Mouse (Mus musculus) gastrocnemius, adult 2 months (tissue): Measurements from ENCODE around the gene Dmtf1. TPM values are rescaled to one million over a fixed set of nuclear protein-coding genes. Genes with fewer than 3 reads are reported as not detected.
"Not testable (repeated sequence)": the region's sequence is repeated elsewhere in the genome, so short reads cannot be mapped to it uniquely, and the experiment has no call there.

Source experiments
- DNase-seq: peaks from one replicate; pipeline ENCODE4 v3.0.0; 2022
- H3K27ac ChIP-seq: fragments of 200-600 bp; 2 replicates; pipeline ENCODE4 v1.8.1; 2022; ENCODE audit warnings: mild to moderate bottlenecking
- H3K4me3 ChIP-seq: fragments of 200-600 bp; 2 replicates; pipeline ENCODE4 v1.8.1; 2022; ENCODE audit warnings: mild to moderate bottlenecking, moderate library complexity
- CTCF ChIP-seq: fragments of 200-600 bp; IDR thresholded peaks from 2 replicates; pipeline ENCODE4 v1.8.1; 2022; ENCODE audit warnings: antibody characterized with exemption, mild to moderate bottlenecking, moderate library complexity
- intact Hi-C: fragments of 180-260 bp; cut with DNase I; formaldehyde crosslinking; loops from one replicate; pipeline ENCODE4 v1.15.1; 2025
- long read RNA-seq, 2 experiments: library from polyadenylated mRNA; stranded (forward); transcript quantifications; one replicate each; pipeline ENCODE4 v2.0.0; 2021
- total RNA-seq, 2 experiments: library from RNA; stranded (reverse); gene quantifications; 2 replicates each; pipeline ENCODE4 v1.2.3; 2021

The Dmtf1 gene
- total RNA-seq, result 1 to 10 TPM; 9.5 to 10.0 TPM
- long read RNA-seq, experiment 1, partial matches to known transcripts, result 0 of 9 reads
- long read RNA-seq, experiment 1, other reads (novel, unspliced or antisense), result 3 of 9 reads
- long read RNA-seq, experiment 2, partial matches to known transcripts, result 0 of 7 reads
- long read RNA-seq, experiment 2, other reads (novel, unspliced or antisense), result 3 of 7 reads

DNA sequence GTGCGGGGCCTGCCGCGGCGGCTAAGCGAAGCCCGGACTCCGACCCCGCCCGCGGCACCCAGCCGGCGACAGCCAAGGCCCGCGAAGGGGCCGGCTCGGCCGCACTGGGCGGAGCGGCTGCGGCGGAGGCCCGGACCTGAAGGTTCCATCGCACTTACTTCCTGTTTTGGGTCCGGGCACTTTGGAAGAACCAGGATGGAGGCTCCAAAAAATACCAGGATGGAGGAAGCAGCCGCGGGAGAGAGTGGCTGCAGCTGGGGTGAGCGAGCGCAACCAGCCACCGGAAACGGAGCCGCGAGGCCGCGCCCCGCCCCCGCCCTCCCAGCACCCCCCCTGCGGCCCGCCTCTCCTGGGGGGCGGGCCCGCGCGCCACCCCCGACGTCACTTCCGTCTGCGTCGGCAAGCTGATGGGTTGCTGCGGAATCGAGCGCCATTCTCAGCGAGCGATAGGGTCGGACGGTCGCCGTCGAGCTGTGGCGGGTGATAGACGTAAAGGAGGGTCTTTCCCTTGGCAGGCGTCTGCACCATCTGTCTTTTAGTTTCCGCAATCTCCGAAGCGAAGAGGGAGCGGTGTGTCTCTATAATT lies at the start of gene Dmtf1:
Dmtf1 (minus strand) TSS at position 321 of the 586 bp plus-strand sequence.
- no peak for TF ChIP-seq CTCF
- DNase-seq, result peak; percentile 92
- peak within 1 kb of the TSS; percentile 99 for H3K4me3 ChIP-seq
- intact Hi-C loops, result loop anchor here (5.0 kb wide), 2 partner anchors 164 to 739 kb away; partner anchors contain the start of genes Crot, Dbf4 and Slc25a40
- H3K27ac ChIP-seq, result peak within 1 kb of the TSS; percentile 97

GRCm38 (mm10) chr5:9186467-9186866 lies 24.9 kb upstream of the Dmtf1 start:
- Histone ChIP-seq H3K4me3 (no peak overlapping the region), H3K27ac (no peak overlapping the region)
- no peak for TF ChIP-seq CTCF
- DNase-seq, result no peak
- intact Hi-C loops, result no loop called here

GRCm38 (mm10) chr5:9173295-9173694 lies 11.7 kb upstream of the Dmtf1 start:
- Histone ChIP-seq H3K4me3 (no peak overlapping the region), H3K27ac (no peak overlapping the region)
- intact Hi-C loops, result no loop called here
- TF ChIP-seq CTCF, result no peak
- no peak for DNase-seq

DNA sequence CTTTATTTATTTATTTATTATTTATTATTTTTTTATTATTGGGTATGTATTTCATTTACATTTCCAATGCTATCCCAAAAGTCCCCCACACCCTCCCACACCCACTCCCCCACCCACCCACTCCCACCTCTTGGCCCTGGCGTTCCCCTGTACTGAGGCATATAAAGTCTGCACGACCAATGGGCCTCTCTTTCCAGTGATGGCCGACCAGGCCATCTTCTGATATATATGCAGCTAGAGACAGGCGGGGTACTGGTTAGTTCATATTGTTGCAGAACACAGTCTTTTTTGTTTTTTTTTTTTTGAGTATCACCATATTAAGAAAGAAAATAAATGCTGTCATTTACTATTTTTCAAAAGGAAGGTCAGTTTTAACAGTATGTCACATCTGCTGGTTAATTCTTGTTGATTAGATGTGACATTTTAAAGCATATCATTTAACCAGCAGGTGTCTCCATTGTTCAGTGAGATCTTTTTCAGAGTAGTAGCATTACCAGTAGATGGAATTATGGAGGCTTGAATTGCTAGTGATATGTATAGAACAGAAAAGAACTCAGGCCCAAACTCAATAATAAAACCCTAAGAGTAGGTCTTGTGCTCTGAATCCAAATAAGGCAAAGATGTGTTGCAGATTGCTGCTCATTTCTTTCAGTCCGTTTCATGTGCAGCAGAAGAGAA lies 7.9 kb upstream of the Dmtf1 start:
- H3K27ac ChIP-seq, intact Hi-C loops, DNase-seq, H3K4me3 ChIP-seq: not testable (repeated sequence)
- TF ChIP-seq CTCF, result peak; percentile 43

GRCm38 (mm10) chr5:9166366-9166765 lies 4.8 kb upstream of the Dmtf1 start:
- DNase-seq, result no peak
- Histone ChIP-seq H3K4me3 (no peak overlapping the region), H3K27ac (no peak overlapping the region)
- TF ChIP-seq CTCF, result no peak
- intact Hi-C loops, result no loop called here

DNA sequence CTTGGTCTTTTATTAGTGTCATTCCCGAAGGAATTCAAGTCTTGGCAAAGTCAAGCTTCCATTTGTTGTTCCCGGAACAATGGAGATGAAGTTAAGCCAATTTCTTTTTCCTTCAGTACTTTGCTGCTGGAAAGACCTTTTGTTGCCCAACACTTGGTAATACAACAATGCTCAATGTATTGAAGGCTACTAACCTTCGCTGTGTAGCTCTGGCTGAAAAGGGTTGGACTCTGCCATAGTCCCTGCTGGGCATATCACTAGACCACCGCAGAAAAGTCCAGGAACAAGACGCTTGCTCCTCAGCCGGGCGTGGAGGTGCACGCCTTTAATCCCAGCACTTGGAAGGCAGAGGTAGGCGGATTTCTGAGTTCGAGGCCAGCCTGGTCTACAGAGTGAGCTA lies 3.6 kb upstream of the Dmtf1 start:
- DNase-seq, H3K4me3 ChIP-seq, intact Hi-C loops, H3K27ac ChIP-seq: not testable (repeated sequence)

GRCm38 (mm10) chr5:9163411-9163810 lies 1.8 kb upstream of the Dmtf1 start:
- no peak for DNase-seq
- no peak overlapping the region for H3K4me3 ChIP-seq
- intact Hi-C loops, result loop anchor here (5.0 kb wide), 2 partner anchors 166 to 741 kb away; partner anchors contain the start of genes Crot, Dbf4 and Slc25a40
- no peak for TF ChIP-seq CTCF
- no peak overlapping the region for H3K27ac ChIP-seq

DNA sequence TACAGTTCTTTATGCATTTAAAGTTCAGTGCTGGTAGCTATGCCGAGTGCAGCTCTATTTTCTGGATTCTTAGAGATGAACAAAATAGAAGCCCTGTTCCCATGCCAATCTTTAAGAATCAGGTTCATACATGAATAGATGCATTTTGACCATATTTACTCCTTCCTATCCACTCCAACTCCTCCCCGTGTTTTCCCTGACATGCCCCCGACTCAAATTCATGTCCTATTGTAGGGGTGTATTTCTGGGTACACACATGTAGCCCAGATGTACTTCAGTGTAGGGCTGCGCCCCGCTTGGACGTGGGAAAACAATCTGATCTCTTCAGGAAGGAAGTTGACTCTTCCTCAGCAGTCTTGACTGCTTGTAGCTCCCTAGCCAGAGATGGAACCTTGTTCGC lies 512 bp upstream of the Dmtf1 start:
- H3K4me3 ChIP-seq, result peak overlapping the region; percentile 99
- no peak for DNase-seq
- no peak for TF ChIP-seq CTCF
- intact Hi-C loops, result loop anchor here (5.0 kb wide), 2 partner anchors 165 to 740 kb away; partner anchors contain the start of genes Crot, Dbf4 and Slc25a40
- H3K27ac ChIP-seq, result peak overlapping the region; percentile 97

- TF ChIP-seq CTCF, result no peak
- intact Hi-C loops, result loop anchor here (5.0 kb wide), 2 partner anchors 164 to 739 kb away; partner anchors contain the start of genes Crot, Dbf4 and Slc25a40
- no peak for DNase-seq
- Histone ChIP-seq H3K27ac (peak overlapping the region; percentile 97), H3K4me3 (peak overlapping the region; percentile 99)
Observed at GRCm38 (mm10) chr5:9160831-9161455, 633 bp downstream of the Dmtf1 start.

- no peak for TF ChIP-seq CTCF
- Histone ChIP-seq H3K4me3 (no peak overlapping the region), H3K27ac (no peak overlapping the region)
- no peak for DNase-seq
- intact Hi-C loops, result no loop called here
Observed at GRCm38 (mm10) chr5:9157336-9157735, 4.2 kb downstream of the Dmtf1 start.

DNA sequence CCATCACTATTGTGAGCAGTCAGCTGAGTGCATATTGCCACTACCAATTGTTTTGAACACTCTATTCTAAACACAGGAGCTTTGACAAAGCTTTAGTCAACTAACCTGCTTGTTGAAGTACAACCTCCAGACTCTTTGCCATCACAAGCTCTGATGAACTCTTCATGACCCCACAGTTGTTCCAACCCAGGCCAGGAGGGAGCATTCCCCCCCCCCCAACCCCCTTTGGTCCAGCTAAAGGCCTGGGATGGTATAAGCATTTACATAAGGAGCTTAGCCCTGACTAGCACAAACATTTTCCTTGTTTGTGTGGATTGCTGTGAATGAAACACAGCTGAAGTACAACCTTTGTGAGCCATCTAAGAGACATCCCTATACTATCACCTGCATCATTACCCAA lies 4.8 kb downstream of the Dmtf1 start:
- H3K27ac ChIP-seq, result no peak overlapping the region
- intact Hi-C loops, result no loop called here

GRCm38 (mm10) chr5:9149273-9149850 lies 12.2 kb downstream of the Dmtf1 start:
- intact Hi-C loops, result no loop called here
- no peak for TF ChIP-seq CTCF
- DNase-seq, result no peak
- H3K4me3 ChIP-seq, result no peak overlapping the region
- H3K27ac ChIP-seq, result no peak overlapping the region

More for the DNA sequence above, 4.8 kb downstream of the Dmtf1 start:
- no peak for TF ChIP-seq CTCF
- no peak for DNase-seq
- H3K4me3 ChIP-seq, result no peak overlapping the region

- Histone ChIP-seq H3K27ac (no peak overlapping the region), H3K4me3 (no peak overlapping the region)
- no peak for DNase-seq
- TF ChIP-seq CTCF, result no peak
- intact Hi-C loops, result no loop called here
Observed at GRCm38 (mm10) chr5:9142376-9142775, 19.2 kb downstream of the Dmtf1 start.
